Mouse (Mus musculus) testis, adult 2 months (tissue): Measurements from ENCODE around the gene Fosl1.

Experiments used
- CTCF ChIP-seq: fragments of 200-500 bp; IDR thresholded peaks from 2 replicates; pipeline ENCODE4 v1.5.1; 2012; ENCODE audit warnings: low read depth, mild to moderate bottlenecking, inconsistent platforms, low read length, moderate library complexity; ENCODE audit not compliant: control insufficient read depth, insufficient read depth, insufficient replicate concordance
- POLR2A ChIP-seq: fragments of 200-500 bp; IDR thresholded peaks from 2 replicates; pipeline ENCODE4 v1.6.1; 2012; ENCODE audit warnings: low read depth, mild to moderate bottlenecking, inconsistent platforms, low read length, moderate library complexity; ENCODE audit not compliant: control insufficient read depth

DNA sequence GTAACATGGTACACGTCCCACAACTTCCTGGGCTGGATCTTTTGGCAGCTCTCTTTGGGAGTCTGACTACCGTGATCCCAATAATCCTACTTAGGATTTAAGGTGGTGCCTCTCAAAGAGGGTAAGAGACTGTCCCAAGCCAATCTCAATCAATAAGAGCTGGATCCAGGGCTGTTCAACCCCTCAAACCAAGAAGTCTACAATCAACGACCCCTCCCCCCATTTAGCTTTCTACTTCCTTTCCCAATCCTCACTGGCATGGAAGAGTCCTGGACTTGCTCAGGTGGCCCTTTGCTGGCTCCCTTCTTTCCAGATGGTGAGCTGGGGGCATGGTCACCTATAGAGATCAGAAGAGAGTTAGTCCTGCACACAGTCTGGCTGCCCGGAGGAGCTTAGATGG lies 39.4 kb downstream of the Fosl1 start:
- no peak for TF ChIP-seq CTCF
- no peak for TF ChIP-seq POLR2A
